Mouse (Mus musculus) thymus, adult 2 months (tissue): ENCODE results near the gene Try4.

Experiments used
- CTCF ChIP-seq: fragments of 200-500 bp; IDR thresholded peaks from 2 replicates; pipeline ENCODE4 v1.5.1; 2012; ENCODE audit warnings: mild to moderate bottlenecking, control low read depth, low read length, moderate library complexity, borderline replicate concordance; ENCODE audit not compliant: control insufficient read depth, poor library complexity, insufficient read depth; ENCODE audit errors: extremely low read depth
- POLR2A ChIP-seq: fragments of 200-500 bp; IDR thresholded peaks from 2 replicates; pipeline ENCODE4 v1.6.1; 2012; ENCODE audit warnings: mild to moderate bottlenecking, low read length, control low read depth, moderate library complexity; ENCODE audit not compliant: control insufficient read depth, poor library complexity, insufficient read depth; ENCODE audit errors: extremely low read depth

- TF ChIP-seq CTCF (no peak), POLR2A (no peak)
Measured at GRCm38 (mm10) chr6:41256424-41256823, 45.6 kb upstream of the Try4 start.
